Mouse (Mus musculus): ENCODE measurements around the gene Car14. TPM values are rescaled to one million over a fixed set of nuclear protein-coding genes. Genes with fewer than 3 reads are reported as not detected.

The Car14 gene
- polyA plus RNA-seq, 1 experiment = 63.2 TPM

- Histone ChIP-seq H3K27me3 (ENCODE audit: control insufficient read depth, insufficient read depth, low read length) (no peaks in the 10 kb centered on the region), H3K4me3 (replicated peaks; ENCODE audit: insufficient read depth, low read depth, low read length) (peak within 1 kb of the TSS; percentile 66), H3K27ac (ENCODE audit: insufficient read depth, low read length) (peak within 1 kb of the TSS; percentile 8; the same call in 1 of the 2 replicates), H3K4me1 (ENCODE audit: control insufficient read depth, insufficient read depth, low read length) (no peaks in the 10 kb centered on the region)
- DNase-seq = peak; percentile 93 to 94
- TF ChIP-seq POLR2A (IDR thresholded peaks at IDR 0.05; ENCODE audit: borderline replicate concordance, insufficient read depth, low read length) (peak; percentile 91), CTCF (IDR thresholded peaks at IDR 0.05; ENCODE audit: borderline replicate concordance, insufficient read depth, low read depth, low read length) (no peak)
- WGBS = under 1% methylated on average over 56 of the region's 56 CpGs
Measured at GRCm38 (mm10) chr3:95855502-95856089, 48.9 kb downstream of the Car14 start, which contains the start of gene Prpf3. TSS of gene Prpf3 (minus strand) at chr3:95855885.

GRCm38 (mm10) chr3:95851317-95851716 lies 53.2 kb downstream of the Car14 start:
- no peak overlapping the region for H3K4me3 ChIP-seq (replicated peaks; ENCODE audit: insufficient read depth, low read depth, low read length)
- H3K4me1 ChIP-seq (ENCODE audit: control insufficient read depth, insufficient read depth, low read length) = no peaks in the 10 kb centered on the region
- no peak overlapping the region for H3K27ac ChIP-seq (ENCODE audit: insufficient read depth, low read length)
- 97% methylated on average over 8 of the region's 8 CpGs for WGBS
- no peaks in the 10 kb centered on the region for H3K27me3 ChIP-seq (ENCODE audit: control insufficient read depth, insufficient read depth, low read length)
- DNase-seq = no peak
- TF ChIP-seq CTCF (IDR thresholded peaks at IDR 0.05; ENCODE audit: borderline replicate concordance, insufficient read depth, low read depth, low read length) (no peak), POLR2A (IDR thresholded peaks at IDR 0.05; ENCODE audit: borderline replicate concordance, insufficient read depth, low read length) (no peak)

- H3K4me1 ChIP-seq (ENCODE audit: control insufficient read depth, insufficient read depth, low read length) = no peaks in the 10 kb centered on the region
- TF ChIP-seq POLR2A (IDR thresholded peaks at IDR 0.05; ENCODE audit: borderline replicate concordance, insufficient read depth, low read length) (no peak), CTCF (IDR thresholded peaks at IDR 0.05; ENCODE audit: borderline replicate concordance, insufficient read depth, low read depth, low read length) (no peak)
- H3K4me3 ChIP-seq (replicated peaks; ENCODE audit: insufficient read depth, low read depth, low read length) = no peak overlapping the region
- no peak for DNase-seq
- WGBS = 83% methylated on average over 4 of the region's 4 CpGs
- H3K27me3 ChIP-seq (ENCODE audit: control insufficient read depth, insufficient read depth, low read length) = no peaks in the 10 kb centered on the region
- no peak overlapping the region for H3K27ac ChIP-seq (ENCODE audit: insufficient read depth, low read length)
Measured at GRCm38 (mm10) chr3:95850611-95851010, 53.9 kb downstream of the Car14 start.

Other genes with a start within 250 kb of the Car14 start
- 43.6 and 45.4 TPM in 2 replicates for gene Mcl1, start 245.9 kb downstream of the Car14 start, polyA plus RNA-seq (2012; rRNA removed)
- 13.5 and 15.9 TPM in 2 replicates for gene Adamtsl4, start 216.8 kb downstream of the Car14 start, polyA plus RNA-seq (2012; rRNA removed)
- gene Ecm1, start 165.1 kb downstream of the Car14 start, polyA plus RNA-seq (2012; rRNA removed) = 14.3 and 14.7 TPM in 2 replicates
- 41.3 and 43.3 TPM in 2 replicates for gene Tars2, start 144.5 kb downstream of the Car14 start, polyA plus RNA-seq (2012; rRNA removed)
- 27.4 and 30.3 TPM in 2 replicates for gene Rprd2, start 85.8 kb downstream of the Car14 start, polyA plus RNA-seq (2012; rRNA removed)
- gene Prpf3, start 48.8 kb downstream of the Car14 start, polyA plus RNA-seq (2012; rRNA removed) = 39.6 and 41.6 TPM in 2 replicates
- 265 and 281 TPM in 2 replicates for gene Mrps21, start 33.2 kb downstream of the Car14 start, polyA plus RNA-seq (2012; rRNA removed)
- 48.4 and 48.7 TPM in 2 replicates for gene Ciart, start 22.4 kb downstream of the Car14 start, polyA plus RNA-seq (2012; rRNA removed)
- 9.0 and 9.3 TPM in 2 replicates for gene BC028528, start 12.7 kb downstream of the Car14 start, polyA plus RNA-seq (2012; rRNA removed)
- gene Aph1a, start 10.7 kb downstream of the Car14 start, polyA plus RNA-seq (2012; rRNA removed) = 78.1 and 80.3 TPM in 2 replicates
- 65.1 and 70.4 TPM in 2 replicates for gene Anp32e, start 24.6 kb upstream of the Car14 start, polyA plus RNA-seq (2012; rRNA removed)
- 155 and 160 TPM in 2 replicates for gene Plekho1, start 91.3 kb upstream of the Car14 start, polyA plus RNA-seq (2012; rRNA removed)
- 33.3 and 33.6 TPM in 2 replicates for gene Vps45, start 153.8 kb upstream of the Car14 start, polyA plus RNA-seq (2012; rRNA removed)
- 26.3 and 30.0 TPM in 2 replicates for gene Otud7b, start 199.8 kb upstream of the Car14 start, polyA plus RNA-seq (2012; rRNA removed)